Mouse (Mus musculus): ENCODE data around the gene Trim25.

DNA sequence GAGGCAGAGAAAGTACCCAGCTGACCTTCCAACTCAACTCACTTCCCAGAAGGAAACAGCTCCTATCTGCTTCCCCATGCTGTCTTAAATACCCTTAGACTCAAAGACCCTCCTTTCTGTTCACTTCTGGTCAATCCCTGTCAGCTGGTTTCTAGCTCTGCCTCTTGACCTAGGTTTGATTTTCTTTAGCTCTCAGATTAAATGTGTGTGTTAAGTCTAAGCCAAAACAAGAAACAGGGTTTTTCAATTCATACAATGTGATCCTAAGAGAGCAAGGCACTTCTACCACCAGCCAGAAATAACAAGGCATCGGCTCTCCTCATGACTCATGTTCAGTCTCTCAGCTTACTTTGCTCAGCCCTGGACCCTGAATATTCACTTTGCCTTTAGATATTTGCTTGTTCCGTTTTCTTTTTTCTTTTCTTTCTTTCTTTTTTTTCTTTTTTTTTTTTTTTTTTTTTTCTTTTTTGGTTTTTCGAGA is 32.3 kb upstream of the Trim25 start, which contains the start of gene Elobl:
- no peak for TF ChIP-seq CTCF (conservative IDR thresholded peaks at IDR 0.05 in 1 of 2, IDR thresholded peaks at IDR 0.05 in 1 of 2; ENCODE audit: low read depth in 2 of 2, low read length in 2 of 2)
- TF ChIP-seq ZNF384 (IDR thresholded peaks at IDR 0.05; ENCODE audit: low read depth, low read length) = no peak
